Mouse (Mus musculus): ENCODE data around the gene Prodh2. TPM values are rescaled to one million over a fixed set of nuclear protein-coding genes. Genes with fewer than 3 reads are reported as not detected.
"Not testable (repeated sequence)": the region's sequence is repeated elsewhere in the genome, so short reads cannot be mapped to it uniquely, and the experiment has no call there.

Prodh2 gene
- polyA plus RNA-seq, 1 experiment from 2014 or later = not detected

DNA sequence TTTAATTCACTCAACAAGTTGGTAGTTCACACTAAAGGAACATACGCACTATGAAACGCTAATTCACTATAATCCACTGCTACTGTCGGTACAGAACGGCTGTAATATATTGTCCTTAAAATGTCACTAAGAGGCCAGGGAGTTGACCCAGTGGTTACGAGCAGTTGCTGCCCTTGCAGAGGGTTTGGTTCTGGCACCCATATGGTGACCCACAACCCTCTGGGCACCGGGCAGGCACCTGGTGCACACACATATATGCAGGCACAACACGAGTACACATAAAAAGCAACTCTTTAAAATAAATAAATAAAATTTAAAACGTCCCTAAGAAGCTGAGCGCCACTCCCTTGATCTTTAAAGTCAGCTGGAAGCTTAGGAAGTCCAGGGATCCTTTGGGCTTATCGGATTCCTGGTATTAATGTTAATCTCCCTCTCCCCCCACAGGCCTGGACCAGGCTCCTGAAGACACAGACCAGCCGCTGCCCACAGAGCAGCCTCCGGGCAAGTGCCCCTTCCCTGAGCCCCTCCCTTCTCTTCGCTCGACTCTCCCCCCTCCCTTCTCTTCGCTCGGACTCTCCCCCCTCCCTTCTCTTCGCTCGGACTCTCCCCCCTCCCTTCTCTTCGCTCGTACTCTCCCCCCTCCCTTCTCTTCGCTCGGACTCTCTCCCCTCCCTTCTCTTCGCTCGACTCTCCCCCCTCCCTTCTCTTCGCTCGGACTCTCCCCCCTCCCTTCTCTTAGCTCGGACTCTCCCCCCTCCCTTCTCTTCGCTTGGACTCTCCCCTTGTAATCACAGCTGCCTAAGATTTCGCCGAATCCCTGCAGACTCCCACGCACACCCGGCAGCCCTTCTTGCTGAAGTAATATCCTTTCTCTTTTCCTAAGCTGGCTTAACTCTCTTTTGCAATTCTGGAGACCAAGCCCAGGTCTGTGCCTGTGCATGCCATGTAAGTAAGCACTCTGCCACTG lies 15.7 kb upstream of the Prodh2 start:
- Histone ChIP-seq H3K9me3 (ENCODE audit: low read length) (no peaks in the 10 kb centered on the region), H3K4me3 (ENCODE audit: low read depth, low read length) (peak overlapping the region; percentile 5; the same call in 1 of the 2 replicates), H3K27ac (ENCODE audit: low read length) (no peak overlapping the region), H3K4me1 (ENCODE audit: insufficient read depth, low read depth, low read length) (no peaks in the 10 kb centered on the region), H3K36me3 (ENCODE audit: insufficient read depth, low read length) (no peaks in the 10 kb centered on the region), H3K27me3 (replicated peaks; ENCODE audit: insufficient read depth, low read length) (no peaks in the 10 kb centered on the region), H3K4me2 (replicated peaks; ENCODE audit: low read depth, low read length) (peak overlapping the region; percentile 37), H3K9ac (replicated peaks; ENCODE audit: low read depth) (no peak overlapping the region)
- DNase-seq (ENCODE audit: low spot score) = no peak
- TF ChIP-seq EP300 (IDR thresholded peaks at IDR 0.05) = no peak
- WGBS = 9% methylated on average over 29 of the region's 32 CpGs
- no peak for ATAC-seq

DNA sequence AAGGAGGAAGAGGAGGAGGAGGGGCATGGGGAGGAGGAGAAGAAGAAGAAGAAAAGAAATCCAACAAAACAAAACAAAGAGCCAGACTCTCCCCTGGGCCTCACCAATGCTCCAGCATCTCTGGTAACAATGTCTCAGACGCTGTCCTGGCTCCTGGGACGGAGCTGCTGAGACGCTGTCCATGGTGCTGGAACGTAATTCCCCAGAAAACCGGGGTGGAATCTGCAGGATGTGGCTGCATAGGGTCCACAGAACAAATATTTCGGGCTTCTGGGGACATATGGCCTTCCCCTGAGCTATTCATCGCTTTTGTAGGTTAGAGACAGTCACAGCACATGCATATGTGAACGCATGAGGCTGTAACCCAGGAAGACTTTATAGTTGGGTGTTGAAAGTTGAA lies 9.2 kb upstream of the Prodh2 start:
- ATAC-seq (no peak), DNase-seq (ENCODE audit: low spot score) (peak; percentile 51)

GRCm38 (mm10) chr7:30490251-30490956 lies 3.0 kb upstream of the Prodh2 start:
- no peaks in the 10 kb centered on the region for H3K27me3 ChIP-seq (replicated peaks; ENCODE audit: insufficient read depth, low read length)
- no peak overlapping the region for H3K4me3 ChIP-seq (ENCODE audit: low read depth, low read length)
- H3K27ac ChIP-seq (ENCODE audit: low read length) = no peak overlapping the region
- no peaks in the 10 kb centered on the region for H3K36me3 ChIP-seq (ENCODE audit: insufficient read depth, low read length)
- 27% methylated on average over 16 of the region's 16 CpGs for WGBS
- ATAC-seq (no peak), DNase-seq (ENCODE audit: low spot score) (peak; percentile 15)
- no peak overlapping the region for H3K4me2 ChIP-seq (replicated peaks; ENCODE audit: low read depth, low read length)
- no peak overlapping the region for H3K9ac ChIP-seq (replicated peaks; ENCODE audit: low read depth)
- H3K4me1 ChIP-seq (ENCODE audit: insufficient read depth, low read depth, low read length) = no peaks in the 10 kb centered on the region
- peak; percentile 69 for TF ChIP-seq CTCF (IDR thresholded peaks at IDR 0.05)
- TF ChIP-seq EP300 (IDR thresholded peaks at IDR 0.05) = no peak
- H3K9me3 ChIP-seq (ENCODE audit: low read length) = no peaks in the 10 kb centered on the region

More for the DNA sequence above, 9.2 kb upstream of the Prodh2 start:
- WGBS = 16% methylated on average over 8 of the region's 8 CpGs
- Histone ChIP-seq H3K4me1 (ENCODE audit: insufficient read depth, low read depth, low read length) (no peaks in the 10 kb centered on the region), H3K4me3 (ENCODE audit: low read depth, low read length) (no peak overlapping the region), H3K4me2 (replicated peaks; ENCODE audit: low read depth, low read length) (no peak overlapping the region), H3K27ac (ENCODE audit: low read length) (no peak overlapping the region), H3K9me3 (ENCODE audit: low read length) (no peaks in the 10 kb centered on the region), H3K36me3 (ENCODE audit: insufficient read depth, low read length) (no peaks in the 10 kb centered on the region), H3K9ac (replicated peaks; ENCODE audit: low read depth) (no peak overlapping the region), H3K27me3 (replicated peaks; ENCODE audit: insufficient read depth, low read length) (no peaks in the 10 kb centered on the region)
- TF ChIP-seq EP300 (IDR thresholded peaks at IDR 0.05) = no peak
- TF ChIP-seq CTCF (IDR thresholded peaks at IDR 0.05) = no peak

DNA sequence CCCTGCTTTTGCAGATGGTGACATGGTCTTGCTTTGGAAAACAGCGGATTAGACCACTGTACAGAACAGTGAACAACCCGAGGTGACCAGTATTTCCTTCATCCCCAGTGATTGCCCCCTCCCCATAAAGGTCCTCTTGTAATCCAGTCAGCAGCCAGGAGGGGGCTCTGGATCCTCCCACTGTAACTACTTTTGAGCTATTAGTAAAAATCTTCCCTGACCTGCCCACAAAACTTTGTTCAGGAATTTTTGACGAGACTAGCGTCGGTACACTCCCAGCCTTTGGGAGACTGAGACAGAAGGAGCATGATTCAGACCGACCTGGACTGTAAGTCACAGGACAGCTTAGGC lies 2.5 kb upstream of the Prodh2 start:
- DNase-seq (ENCODE audit: low spot score) = no peak
- WGBS = 13% methylated on average over 6 of the region's 6 CpGs
- TF ChIP-seq CTCF (IDR thresholded peaks at IDR 0.05) (no peak), EP300 (IDR thresholded peaks at IDR 0.05) (no peak)

DNA sequence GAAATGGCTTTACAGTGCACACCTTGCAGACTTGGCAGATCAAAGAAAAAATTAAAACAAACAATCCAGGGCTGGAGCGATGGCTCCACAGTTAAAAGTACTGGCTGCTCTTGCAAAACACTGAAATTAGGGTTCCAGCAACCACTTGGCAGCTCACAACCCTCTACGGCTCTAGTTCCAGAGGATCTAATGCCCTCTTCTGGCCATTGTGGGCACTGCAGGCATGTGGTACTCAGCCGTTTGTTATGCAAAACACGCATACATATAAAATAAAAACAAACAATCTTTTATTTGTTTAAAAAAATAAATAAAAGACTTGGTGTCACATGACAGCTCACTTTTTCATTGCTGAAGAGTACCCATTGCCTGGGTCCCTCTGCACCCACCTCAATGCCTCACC lies 657 bp upstream of the Prodh2 start:
- DNase-seq (ENCODE audit: low spot score) (peak; percentile 67), ATAC-seq (no peak)
- no peak for TF ChIP-seq EP300 (IDR thresholded peaks at IDR 0.05)
- peak; percentile 84 for TF ChIP-seq CTCF (IDR thresholded peaks at IDR 0.05)
- Histone ChIP-seq H3K9me3 (ENCODE audit: low read length) (no peaks in the 10 kb centered on the region), H3K36me3 (ENCODE audit: insufficient read depth, low read length) (no peaks in the 10 kb centered on the region), H3K27ac (ENCODE audit: low read length) (no peak overlapping the region), H3K9ac (replicated peaks; ENCODE audit: low read depth) (no peak overlapping the region), H3K4me3 (ENCODE audit: low read depth, low read length) (no peak overlapping the region), H3K27me3 (replicated peaks; ENCODE audit: insufficient read depth, low read length) (no peaks in the 10 kb centered on the region), H3K4me2 (replicated peaks; ENCODE audit: low read depth, low read length) (no peak overlapping the region), H3K4me1 (ENCODE audit: insufficient read depth, low read depth, low read length) (no peaks in the 10 kb centered on the region)
- 17% methylated on average over 4 of the region's 4 CpGs for WGBS

More for the DNA sequence above, 2.5 kb upstream of the Prodh2 start:
- no peak overlapping the region for H3K27ac ChIP-seq (ENCODE audit: low read length)
- H3K4me2 ChIP-seq (replicated peaks; ENCODE audit: low read depth, low read length) = no peak overlapping the region
- H3K36me3 ChIP-seq (ENCODE audit: insufficient read depth, low read length) = no peaks in the 10 kb centered on the region
- H3K4me1 ChIP-seq (ENCODE audit: insufficient read depth, low read depth, low read length) = no peaks in the 10 kb centered on the region
- no peaks in the 10 kb centered on the region for H3K9me3 ChIP-seq (ENCODE audit: low read length)
- no peaks in the 10 kb centered on the region for H3K27me3 ChIP-seq (replicated peaks; ENCODE audit: insufficient read depth, low read length)
- no peak overlapping the region for H3K9ac ChIP-seq (replicated peaks; ENCODE audit: low read depth)
- no peak overlapping the region for H3K4me3 ChIP-seq (ENCODE audit: low read depth, low read length)
- ATAC-seq = no peak

GRCm38 (mm10) chr7:30495506-30496042 lies 2.2 kb downstream of the Prodh2 start:
- not testable (repeated sequence) for ATAC-seq; H3K4me1 ChIP-seq (ENCODE audit: insufficient read depth, low read depth, low read length); H3K4me3 ChIP-seq (ENCODE audit: low read depth, low read length); H3K9me3 ChIP-seq (ENCODE audit: low read length); H3K36me3 ChIP-seq (ENCODE audit: insufficient read depth, low read length); H3K27ac ChIP-seq (ENCODE audit: low read length); DNase-seq (ENCODE audit: low spot score); H3K27me3 ChIP-seq (replicated peaks; ENCODE audit: insufficient read depth, low read length); H3K9ac ChIP-seq (replicated peaks; ENCODE audit: low read depth); H3K4me2 ChIP-seq (replicated peaks; ENCODE audit: low read depth, low read length)
- WGBS = 48% methylated on average over 5 of the region's 5 CpGs
